Mouse (Mus musculus) ZHBTc4 (cell line): Measurements from ENCODE around the gene Iqck.
A peak's percentile ranks its signal among the peaks of the same experiment; 100 is the strongest.

Source experiments
- DNase-seq: peaks from one replicate; pipeline ENCODE4 v3.0.0-alpha.2; 2011; ENCODE audit warnings: low read depth, low spot score

Iqck gene

GRCm38 (mm10) chr7:118911571-118911970, 56.0 kb downstream of the Iqck start:
- DNase-seq: no peak

GRCm38 (mm10) chr7:118912049-118912490, 56.5 kb downstream of the Iqck start:
- no peak for DNase-seq

- DNase-seq: no peak
These were observed 59.1 kb downstream of the Iqck start for GRCm38 (mm10) chr7:118914561-118915165.

GRCm38 (mm10) chr7:118919261-118920006, 63.9 kb downstream of the Iqck start:
- no peak for DNase-seq

GRCm38 (mm10) chr7:118922441-118923202, 67.1 kb downstream of the Iqck start:
- no peak for DNase-seq

- DNase-seq: no peak
These were observed 70.0 kb downstream of the Iqck start for GRCm38 (mm10) chr7:118925547-118925946.

GRCm38 (mm10) chr7:118926516-118927260, 71.1 kb downstream of the Iqck start:
- DNase-seq: no peak

GRCm38 (mm10) chr7:118927279-118927678, 71.7 kb downstream of the Iqck start:
- DNase-seq: no peak

- no peak for DNase-seq
These were observed 72.8 kb downstream of the Iqck start for GRCm38 (mm10) chr7:118928316-118928715.

- no peak for DNase-seq
These were observed 73.4 kb downstream of the Iqck start for GRCm38 (mm10) chr7:118928916-118929315.

GRCm38 (mm10) chr7:118929601-118930311, 74.2 kb downstream of the Iqck start:
- peak; percentile 22 for DNase-seq

- DNase-seq: no peak
These were observed 76.2 kb downstream of the Iqck start for GRCm38 (mm10) chr7:118931502-118932395.

- DNase-seq: no peak
These were observed 79.8 kb downstream of the Iqck start for GRCm38 (mm10) chr7:118935306-118935705.

GRCm38 (mm10) chr7:118936844-118937243, 81.3 kb downstream of the Iqck start:
- no peak for DNase-seq

- DNase-seq: peak; percentile 54
These were observed 82.2 kb downstream of the Iqck start for GRCm38 (mm10) chr7:118937469-118938387.

GRCm38 (mm10) chr7:118942297-118942696, 86.7 kb downstream of the Iqck start:
- DNase-seq: no peak

GRCm38 (mm10) chr7:118943170-118943569, 87.6 kb downstream of the Iqck start:
- DNase-seq: peak; percentile 74

GRCm38 (mm10) chr7:118944884-118945283, 89.3 kb downstream of the Iqck start:
- no peak for DNase-seq

- DNase-seq: no peak
These were observed 91.7 kb downstream of the Iqck start for GRCm38 (mm10) chr7:118947241-118947640.
